Mouse (Mus musculus): Measurements from ENCODE around the gene 2010109A12Rik. TPM values are rescaled to one million over a fixed set of nuclear protein-coding genes. Genes with fewer than 3 reads are reported as not detected.

The 2010109A12Rik gene
- total RNA-seq, 1 experiment from 2014 or later: 1.3 TPM

DNA sequence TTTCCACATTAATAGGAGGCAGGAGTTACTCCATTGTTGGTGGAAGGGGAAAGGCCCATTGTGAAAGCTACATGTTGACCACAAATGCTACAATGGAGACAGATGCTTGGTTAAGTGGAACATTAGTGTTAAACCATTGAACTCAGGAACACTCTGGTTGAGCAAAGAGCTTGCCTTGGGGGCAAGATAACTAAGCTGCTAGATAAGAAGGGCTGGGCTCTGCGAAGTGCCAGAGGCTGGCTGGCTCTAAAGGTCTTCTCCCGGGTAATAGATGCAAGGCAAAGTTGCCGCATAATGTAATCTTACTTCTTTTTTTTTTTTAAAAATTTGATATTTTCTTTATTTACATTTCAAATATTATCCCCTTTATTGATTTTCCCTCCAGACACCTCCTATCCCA, 20.8 kb downstream of the 2010109A12Rik start:
- peak; percentile 72 for ATAC-seq (replicated peaks; ENCODE audit: low read depth, poor library complexity, severe bottlenecking)

DNA sequence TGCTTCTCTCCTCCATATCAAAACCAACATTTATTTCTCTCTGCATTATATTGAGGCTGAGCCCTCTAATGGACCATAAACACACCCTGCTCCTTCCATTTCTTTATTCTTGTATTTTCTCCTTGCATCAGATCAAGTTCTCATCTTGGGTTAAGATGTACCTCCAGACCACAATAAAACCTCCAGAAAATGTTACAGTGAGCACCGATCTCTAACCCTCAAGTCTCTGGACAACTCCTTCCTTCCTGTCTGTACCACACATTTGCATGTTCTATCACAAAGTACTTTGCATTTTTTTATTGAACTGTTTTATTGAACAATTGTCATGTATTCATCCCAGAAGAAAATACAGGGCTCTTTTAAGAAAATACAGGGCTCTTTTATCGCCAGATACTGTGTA, 23.2 kb downstream of the 2010109A12Rik start:
- peak; percentile 70 for ATAC-seq (replicated peaks; ENCODE audit: low read depth, poor library complexity, severe bottlenecking)

- no peak for ATAC-seq (replicated peaks; ENCODE audit: low read depth, poor library complexity, severe bottlenecking)
These were observed 25.4 kb downstream of the 2010109A12Rik start for GRCm38 (mm10) chr5:93231721-93232120.

DNA sequence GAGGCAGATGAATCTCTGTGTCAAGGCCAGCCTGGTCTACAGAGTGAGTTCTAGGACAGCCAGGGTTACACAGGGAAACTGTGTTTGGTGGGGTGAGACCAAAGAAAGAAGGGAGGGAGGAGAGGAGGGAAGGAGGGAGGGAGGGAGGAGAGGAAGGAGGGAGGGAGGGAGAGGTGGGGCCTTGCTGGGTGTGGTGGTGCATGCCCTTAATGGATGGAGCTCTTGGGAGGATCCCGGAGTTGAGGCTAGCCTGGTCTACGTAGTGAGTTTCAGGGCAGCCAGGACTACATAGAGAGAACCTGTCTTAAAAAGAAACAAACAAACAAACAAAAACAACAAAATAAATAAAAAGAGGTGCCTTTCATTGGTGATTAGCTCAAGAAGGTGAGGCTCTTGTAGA, 26.5 kb downstream of the 2010109A12Rik start:
- no peak for ATAC-seq (replicated peaks; ENCODE audit: low read depth, poor library complexity, severe bottlenecking)

DNA sequence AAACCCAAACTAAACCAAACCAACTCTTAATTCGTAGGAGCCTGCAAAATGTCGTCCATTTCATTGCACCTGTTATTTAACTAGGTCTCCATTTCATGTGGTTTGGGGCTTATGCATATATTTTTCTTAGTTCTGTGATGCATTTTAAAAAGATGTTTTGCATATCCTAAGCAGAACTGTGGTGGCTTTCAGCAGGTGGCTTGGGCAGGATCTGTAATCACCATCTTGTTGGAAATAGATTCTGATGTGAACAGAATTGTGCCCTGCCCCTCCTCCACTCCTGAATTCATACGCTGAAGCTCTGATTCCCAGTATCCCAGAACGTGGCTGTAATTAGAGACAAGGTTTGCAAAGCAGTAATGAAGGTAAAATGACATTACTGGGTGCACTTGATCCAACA, 27.8 kb downstream of the 2010109A12Rik start:
- no peak for ATAC-seq (replicated peaks; ENCODE audit: low read depth, poor library complexity, severe bottlenecking)

GRCm38 (mm10) chr5:93234605-93235004, 28.3 kb downstream of the 2010109A12Rik start:
- no peak for ATAC-seq (replicated peaks; ENCODE audit: low read depth, poor library complexity, severe bottlenecking)

GRCm38 (mm10) chr5:93235888-93236287, 29.6 kb downstream of the 2010109A12Rik start:
- ATAC-seq (replicated peaks; ENCODE audit: low read depth, poor library complexity, severe bottlenecking): no peak

GRCm38 (mm10) chr5:93236541-93236940, 30.2 kb downstream of the 2010109A12Rik start:
- no peak for ATAC-seq (replicated peaks; ENCODE audit: low read depth, poor library complexity, severe bottlenecking)

- peak; percentile 94 for ATAC-seq (replicated peaks; ENCODE audit: low read depth, poor library complexity, severe bottlenecking)
These were observed 33.5 kb downstream of the 2010109A12Rik start for GRCm38 (mm10) chr5:93239590-93240544.

- no peak for ATAC-seq (replicated peaks; ENCODE audit: low read depth, poor library complexity, severe bottlenecking)
These were observed 39.0 kb downstream of the 2010109A12Rik start for GRCm38 (mm10) chr5:93245280-93245679.

- ATAC-seq (replicated peaks; ENCODE audit: low read depth, poor library complexity, severe bottlenecking): no peak
These were observed 43.7 kb downstream of the 2010109A12Rik start for GRCm38 (mm10) chr5:93249940-93250578.

DNA sequence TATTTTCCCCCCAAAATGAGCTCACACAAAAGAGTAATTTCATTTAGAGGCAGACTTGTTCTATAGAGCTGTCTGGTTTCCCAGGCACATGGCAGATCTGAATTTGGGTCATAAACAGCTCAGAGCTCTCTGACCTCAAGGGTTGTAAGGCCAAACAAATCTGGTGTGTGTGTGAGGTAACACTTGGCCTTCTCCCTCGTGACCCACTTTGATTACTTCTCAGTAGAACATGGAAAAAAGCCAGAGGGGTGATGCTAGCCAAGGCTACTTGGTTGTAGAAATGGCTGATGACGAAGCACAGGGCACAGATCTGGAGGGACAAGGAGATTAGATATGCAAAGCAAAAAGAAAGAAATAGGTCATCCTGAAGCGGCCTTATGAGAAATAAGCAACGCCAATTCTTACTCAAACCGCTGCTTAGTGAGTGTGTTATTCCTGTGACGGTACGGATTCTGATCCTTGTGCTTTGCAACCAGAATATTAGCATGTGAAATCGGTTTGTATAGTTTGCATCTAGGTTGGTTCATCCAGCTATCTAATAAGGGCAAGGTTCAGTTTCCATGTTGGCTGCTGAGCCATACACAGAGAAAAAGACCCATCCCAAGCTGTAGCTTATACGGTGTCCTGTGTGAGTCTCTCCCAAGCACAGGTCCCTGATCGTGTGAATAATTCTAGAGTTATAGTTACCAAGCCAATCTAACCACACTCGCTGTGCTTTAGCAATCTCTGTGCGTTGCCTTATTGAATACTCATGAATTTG, 44.9 kb downstream of the 2010109A12Rik start:
- ATAC-seq (replicated peaks; ENCODE audit: low read depth, poor library complexity, severe bottlenecking): no peak

GRCm38 (mm10) chr5:93255759-93256265, 49.5 kb downstream of the 2010109A12Rik start:
- no peak for ATAC-seq (replicated peaks; ENCODE audit: low read depth, poor library complexity, severe bottlenecking)

- no peak for ATAC-seq (replicated peaks; ENCODE audit: low read depth, poor library complexity, severe bottlenecking)
These were observed 50.6 kb downstream of the 2010109A12Rik start for GRCm38 (mm10) chr5:93256820-93257405.

GRCm38 (mm10) chr5:93259349-93259748, 53.0 kb downstream of the 2010109A12Rik start:
- ATAC-seq (replicated peaks; ENCODE audit: low read depth, poor library complexity, severe bottlenecking): no peak

DNA sequence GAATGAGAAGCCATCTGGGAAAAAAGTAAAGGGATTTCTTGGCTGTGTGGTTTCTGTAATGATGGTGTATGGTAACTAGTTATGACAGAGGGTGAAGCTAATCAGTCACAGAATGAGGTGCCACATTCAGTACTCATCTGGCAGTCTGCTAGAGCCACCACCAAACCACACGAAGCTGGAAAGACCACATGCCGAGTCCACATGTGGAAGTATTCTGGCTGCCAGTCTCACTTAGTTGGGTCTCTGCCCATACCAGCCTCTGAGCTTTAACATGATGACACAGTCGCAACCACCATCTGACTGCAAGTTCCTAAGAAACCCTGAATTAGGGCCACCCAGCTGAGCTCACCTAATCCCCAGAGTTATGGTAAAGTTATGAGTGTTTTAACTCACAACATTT, 54.7 kb downstream of the 2010109A12Rik start:
- ATAC-seq (replicated peaks; ENCODE audit: low read depth, poor library complexity, severe bottlenecking): peak; percentile 46

DNA sequence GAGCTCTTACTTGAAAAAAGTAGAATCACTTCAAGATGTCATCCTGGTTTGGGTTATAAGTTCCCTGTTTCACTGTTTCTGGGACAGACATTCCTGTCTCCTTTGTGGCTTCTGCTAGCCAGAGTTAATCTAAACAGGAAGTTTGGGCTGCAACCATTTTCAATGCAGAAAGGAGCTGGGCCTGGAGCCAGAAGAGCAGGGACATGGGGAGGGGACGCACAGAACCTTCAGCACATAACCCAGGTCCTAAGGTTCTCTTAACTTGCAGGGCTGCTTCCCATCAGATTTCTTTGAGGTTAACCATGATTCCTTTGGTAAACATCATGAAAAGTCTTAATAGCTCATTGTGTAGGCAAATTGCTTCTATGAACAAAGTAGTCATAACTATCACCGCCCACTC, 56.4 kb downstream of the 2010109A12Rik start:
- ATAC-seq (replicated peaks; ENCODE audit: low read depth, poor library complexity, severe bottlenecking): peak; percentile 7; the same call in 1 of the 2 replicates

Measured in common myeloid progenitor, adult 5-6 weeks (primary cell).